Mouse (Mus musculus) heart, embryonic 10.5 days (tissue): Measurements from ENCODE around the gene Ipo9. TPM values are rescaled to one million over a fixed set of nuclear protein-coding genes. Genes with fewer than 3 reads are reported as not detected.

ENCODE experiments used
- DNase-seq: peaks from one replicate; pipeline ENCODE4 v3.0.0-alpha.2; 2017; ENCODE audit warnings: low spot score
- H3K27ac ChIP-seq: fragments of 300-500 bp; sonication (generic); 2 replicates; pipeline ENCODE4 v1.5.1; 2016; ENCODE audit warnings: mild to moderate bottlenecking
- H3K27me3 ChIP-seq: fragments of 300-500 bp; sonication (generic); 2 replicates; pipeline ENCODE4 v1.6.1; 2016; ENCODE audit warnings: mild to moderate bottlenecking; ENCODE audit not compliant: poor library complexity, insufficient read depth, severe bottlenecking
- H3K36me3 ChIP-seq: fragments of 300-500 bp; sonication (generic); 2 replicates; pipeline ENCODE4 v1.6.1; 2016; ENCODE audit warnings: mild to moderate bottlenecking, moderate library complexity
- H3K4me1 ChIP-seq: fragments of 300-500 bp; sonication (generic); 2 replicates; pipeline ENCODE4 v1.6.1; 2016; ENCODE audit warnings: mild to moderate bottlenecking
- H3K4me3 ChIP-seq: fragments of 300-500 bp; sonication (generic); 2 replicates; pipeline ENCODE4 v1.5.1; 2016; ENCODE audit warnings: mild to moderate bottlenecking, moderate library complexity
- H3K9me3 ChIP-seq: fragments of 300-500 bp; sonication (generic); 2 replicates; pipeline ENCODE4 v1.6.1; 2016; ENCODE audit warnings: mild to moderate bottlenecking, moderate library complexity
- WGBS: fragments of 180-500 bp; shearing (Covaris S2); methylation state at CpG from one replicate; pipeline ENCODE4 v1.1.7; 2016; 5-methylcytosine and 5-hydroxymethylcytosine counted together
- polyA plus RNA-seq: library from polyadenylated mRNA; unstranded; fragments of >200 nt; fragmentation: Nextera tagmentation; extraction: Ambion mirVana; gene quantifications from 2 replicates; pipeline ENCODE4 v1.2.1, GENCODE M21; 2016

Ipo9 gene
- polyA plus RNA-seq = 118 and 134 TPM in 2 replicates

- WGBS = under 1% methylated on average over 65 of the region's 65 CpGs
- DNase-seq = peak; percentile 93
- no peaks in the 10 kb centered on the region for H3K27me3 ChIP-seq
- peaks cover 26% of the 10 kb centered on the region for H3K36me3 ChIP-seq
- peaks cover 38% of the 10 kb centered on the region for H3K4me1 ChIP-seq
- H3K27ac ChIP-seq = peak within 1 kb of the TSS; percentile 97
- H3K4me3 ChIP-seq = peak within 1 kb of the TSS; percentile 94
- no peaks in the 10 kb centered on the region for H3K9me3 ChIP-seq
These were observed at the start of gene Ipo9 for GRCm38 (mm10) chr1:135429901-135430668. Ipo9 (minus strand) TSS chr1:135430499.

GRCm38 (mm10) chr1:135475571-135475895 lies 45.2 kb upstream of the Ipo9 start:
- H3K9me3 ChIP-seq = no peaks in the 10 kb centered on the region
- WGBS = 91% methylated on average over 7 of the region's 7 CpGs
- 0 out of 2 replicates have a peak overlapping the region, but pooled peaks have one; percentile 2 for H3K27ac ChIP-seq
- H3K4me1 ChIP-seq = peaks cover 43% of the 10 kb centered on the region
- no peaks in the 10 kb centered on the region for H3K27me3 ChIP-seq
- H3K36me3 ChIP-seq = peaks cover 39% of the 10 kb centered on the region
- no peak overlapping the region for H3K4me3 ChIP-seq
- DNase-seq = no peak

GRCm38 (mm10) chr1:135474861-135475570 lies 44.7 kb upstream of the Ipo9 start:
- H3K36me3 ChIP-seq = peaks cover 44% of the 10 kb centered on the region
- 73% methylated on average over 15 of the region's 15 CpGs for WGBS

GRCm38 (mm10) chr1:135472536-135472935 lies 42.2 kb upstream of the Ipo9 start:
- Histone ChIP-seq H3K9me3 (no peaks in the 10 kb centered on the region), H3K36me3 (peaks cover 62% of the 10 kb centered on the region), H3K4me1 (peaks cover 20% of the 10 kb centered on the region), H3K27ac (no peak overlapping the region), H3K4me3 (no peak overlapping the region), H3K27me3 (no peaks in the 10 kb centered on the region)
- no peak for DNase-seq
- 49% methylated on average over 5 of the region's 5 CpGs for WGBS

More at GRCm38 (mm10) chr1:135474861-135475570, 44.7 kb upstream of the Ipo9 start:
- DNase-seq = no peak
- Histone ChIP-seq H3K4me3 (no peak overlapping the region), H3K27me3 (no peaks in the 10 kb centered on the region), H3K27ac (0 out of 2 replicates have a peak overlapping the region, but pooled peaks have one; percentile 2), H3K9me3 (no peaks in the 10 kb centered on the region), H3K4me1 (peaks cover 37% of the 10 kb centered on the region)

GRCm38 (mm10) chr1:135471742-135472141 lies 41.4 kb upstream of the Ipo9 start:
- Histone ChIP-seq H3K4me1 (peaks cover 22% of the 10 kb centered on the region; the same call in 1 of the 2 replicates), H3K36me3 (peaks cover 64% of the 10 kb centered on the region), H3K4me3 (no peak overlapping the region), H3K9me3 (no peaks in the 10 kb centered on the region), H3K27ac (no peak overlapping the region), H3K27me3 (no peaks in the 10 kb centered on the region)
- 74% methylated on average over 5 of the region's 5 CpGs for WGBS
- no peak for DNase-seq

GRCm38 (mm10) chr1:135470546-135470945 lies 40.2 kb upstream of the Ipo9 start:
- 90% methylated on average over 13 of the region's 13 CpGs for WGBS
- H3K27me3 ChIP-seq = no peaks in the 10 kb centered on the region
- no peaks in the 10 kb centered on the region for H3K9me3 ChIP-seq
- H3K27ac ChIP-seq = no peak overlapping the region
- DNase-seq = peak; percentile 71
- peaks cover 18% of the 10 kb centered on the region; the same call in 1 of the 2 replicates for H3K4me1 ChIP-seq
- H3K36me3 ChIP-seq = peaks cover 75% of the 10 kb centered on the region
- H3K4me3 ChIP-seq = no peak overlapping the region

GRCm38 (mm10) chr1:135467462-135467861 lies 37.2 kb upstream of the Ipo9 start:
- H3K27ac ChIP-seq = no peak overlapping the region
- DNase-seq = no peak
- no peaks in the 10 kb centered on the region for H3K9me3 ChIP-seq
- H3K36me3 ChIP-seq = peaks cover 98% of the 10 kb centered on the region
- peaks cover 9% of the 10 kb centered on the region; the same call in 1 of the 2 replicates for H3K4me1 ChIP-seq
- H3K27me3 ChIP-seq = no peaks in the 10 kb centered on the region
- 90% methylated on average over 5 of the region's 5 CpGs for WGBS
- no peak overlapping the region for H3K4me3 ChIP-seq

- no peak overlapping the region for H3K27ac ChIP-seq
- no peaks in the 10 kb centered on the region for H3K27me3 ChIP-seq
- H3K4me3 ChIP-seq = no peak overlapping the region
- no peaks in the 10 kb centered on the region for H3K9me3 ChIP-seq
- 0 out of 2 replicates have a peak, but pooled peaks cover 5% of the 10 kb centered on the region for H3K4me1 ChIP-seq
- no peak for DNase-seq
- peaks cover 98% of the 10 kb centered on the region for H3K36me3 ChIP-seq
- WGBS = 50% methylated on average over 3 of the region's 3 CpGs
These were observed 36.6 kb upstream of the Ipo9 start for GRCm38 (mm10) chr1:135466935-135467334.

GRCm38 (mm10) chr1:135465734-135466133 lies 35.4 kb upstream of the Ipo9 start:
- H3K4me3 ChIP-seq = no peak overlapping the region
- H3K27ac ChIP-seq = no peak overlapping the region
- H3K36me3 ChIP-seq = peaks cover 95% of the 10 kb centered on the region
- no peaks in the 10 kb centered on the region for H3K27me3 ChIP-seq
- 0 out of 2 replicates have a peak, but pooled peaks cover 5% of the 10 kb centered on the region for H3K4me1 ChIP-seq
- 87% methylated on average over 19 of the region's 19 CpGs for WGBS
- no peaks in the 10 kb centered on the region for H3K9me3 ChIP-seq
- no peak for DNase-seq

GRCm38 (mm10) chr1:135462736-135463135 lies 32.4 kb upstream of the Ipo9 start:
- Histone ChIP-seq H3K4me3 (no peak overlapping the region), H3K36me3 (peaks cover 97% of the 10 kb centered on the region), H3K27ac (no peak overlapping the region), H3K27me3 (no peaks in the 10 kb centered on the region), H3K9me3 (no peaks in the 10 kb centered on the region), H3K4me1 (0 out of 2 replicates have a peak, but pooled peaks cover 5% of the 10 kb centered on the region)
- no peak for DNase-seq
- 87% methylated on average over 8 of the region's 8 CpGs for WGBS

GRCm38 (mm10) chr1:135462304-135462703 lies 32.0 kb upstream of the Ipo9 start:
- no peak for DNase-seq
- no peak overlapping the region for H3K27ac ChIP-seq

GRCm38 (mm10) chr1:135461097-135461730 lies 30.9 kb upstream of the Ipo9 start:
- no peaks in the 10 kb centered on the region for H3K9me3 ChIP-seq
- 0 out of 2 replicates have a peak, but pooled peaks cover 2% of the 10 kb centered on the region for H3K4me1 ChIP-seq
- WGBS = 72% methylated on average over 3 of the region's 3 CpGs
- H3K27ac ChIP-seq = no peak overlapping the region
- H3K4me3 ChIP-seq = no peak overlapping the region
- no peaks in the 10 kb centered on the region for H3K27me3 ChIP-seq
- peaks cover 94% of the 10 kb centered on the region for H3K36me3 ChIP-seq
- DNase-seq = no peak

More at GRCm38 (mm10) chr1:135462304-135462703, 32.0 kb upstream of the Ipo9 start:
- Histone ChIP-seq H3K4me3 (no peak overlapping the region), H3K4me1 (0 out of 2 replicates have a peak, but pooled peaks cover 2% of the 10 kb centered on the region), H3K9me3 (no peaks in the 10 kb centered on the region), H3K36me3 (peaks cover 95% of the 10 kb centered on the region), H3K27me3 (no peaks in the 10 kb centered on the region)
- WGBS = 73% methylated on average over 4 of the region's 4 CpGs
